Mouse (Mus musculus) hindbrain, embryonic 12.5 days (tissue): Measurements from ENCODE around the gene Gucd1. TPM values are rescaled to one million over a fixed set of nuclear protein-coding genes. Genes with fewer than 3 reads are reported as not detected.

Experiments used
- polyA plus RNA-seq: library from polyadenylated mRNA; unstranded; fragments of >200 nt; fragmentation: Nextera tagmentation; extraction: Ambion mirVana; gene quantifications from 2 replicates; pipeline ENCODE4 v1.2.1, GENCODE M21; 2016

Gene Gucd1
- polyA plus RNA-seq, 1 experiment from 2014 or later, result 24.9 TPM

Other genes with a start within 250 kb of the Gucd1 start
- gene Adora2a, start 201.1 kb downstream of the Gucd1 start, polyA plus RNA-seq, result 2.5 and 3.0 TPM in 2 replicates
- gene Upb1, start 116.9 kb downstream of the Gucd1 start, polyA plus RNA-seq, result 0.16 TPM in 1 of 2 replicates, not detected in the other
- gene Snrpd3, start 421 bp downstream of the Gucd1 start, polyA plus RNA-seq, result 146 and 169 TPM in 2 replicates
- 14.6 and 15.4 TPM in 2 replicates for gene Lrrc75b, start 42.4 kb upstream of the Gucd1 start, polyA plus RNA-seq
- gene Ggt1, start 43.6 kb upstream of the Gucd1 start, polyA plus RNA-seq, result 1.1 and 2.0 TPM in 2 replicates
- 1.1 and 2.1 TPM in 2 replicates for gene Ggt5, start 71.4 kb upstream of the Gucd1 start, polyA plus RNA-seq
- 2.8 TPM in 2 replicates for gene Susd2, start 126.0 kb upstream of the Gucd1 start, polyA plus RNA-seq
- gene Cabin1, start 246.4 kb upstream of the Gucd1 start, polyA plus RNA-seq, result 44.1 and 48.7 TPM in 2 replicates